Mouse (Mus musculus) neural tube, embryonic 15.5 days (tissue): ENCODE data around the gene BC049730. TPM values are rescaled to one million over a fixed set of nuclear protein-coding genes. Genes with fewer than 3 reads are reported as not detected.

Experiments
- polyA plus RNA-seq: library from polyadenylated mRNA; unstranded; fragments of >200 nt; fragmentation: Nextera tagmentation; extraction: Ambion mirVana; gene quantifications from 2 replicates; pipeline ENCODE4 v1.2.1, GENCODE M21; 2015

The BC049730 gene
- polyA plus RNA-seq, 1 experiment from 2014 or later: not detected

Other genes with a start within 250 kb of the BC049730 start
- 1.7 and 4.6 TPM in 2 replicates for gene Plaur, start 246.8 kb upstream of the BC049730 start, polyA plus RNA-seq
- gene Cadm4, start 227.2 kb upstream of the BC049730 start, polyA plus RNA-seq: 67.2 and 90.6 TPM in 2 replicates
- gene Zfp428, start 202.2 kb upstream of the BC049730 start, polyA plus RNA-seq: 215 and 282 TPM in 2 replicates
- 0.98 and 1.2 TPM in 2 replicates for gene AC161166.1, start 196.8 kb upstream of the BC049730 start, polyA plus RNA-seq
- gene Irgq, start 178.6 kb upstream of the BC049730 start, polyA plus RNA-seq: 18.8 and 21.1 TPM in 2 replicates
- 0.51 TPM in 1 of 2 replicates, not detected in the other for gene Pinlyp, start 163.1 kb upstream of the BC049730 start, polyA plus RNA-seq
- gene Xrcc1, start 163.0 kb upstream of the BC049730 start, polyA plus RNA-seq: 60.2 and 75.0 TPM in 2 replicates
- 29.3 and 33.2 TPM in 2 replicates for gene Ethe1, start 121.7 kb upstream of the BC049730 start, polyA plus RNA-seq
- 12.9 and 17.5 TPM in 2 replicates for gene Zfp575, start 121.6 kb upstream of the BC049730 start, polyA plus RNA-seq
- gene Phldb3, start 98.5 kb upstream of the BC049730 start, polyA plus RNA-seq: 0.37 TPM in 1 of 2 replicates, not detected in the other
- 0.36 and 0.78 TPM in 2 replicates for gene Lypd3, start 72.7 kb upstream of the BC049730 start, polyA plus RNA-seq
- not detected in 2 replicates for gene Tex101, start 32.6 kb upstream of the BC049730 start, polyA plus RNA-seq
- gene Gm4763, start 17.7 kb downstream of the BC049730 start, polyA plus RNA-seq: not detected in 2 replicates
- gene Cd177, start 51.1 kb downstream of the BC049730 start, polyA plus RNA-seq: 0.19 and 0.20 TPM in 2 replicates
- 0.29 and 0.74 TPM in 2 replicates for gene Ceacam10, start 68.0 kb downstream of the BC049730 start, polyA plus RNA-seq
- gene Gm9844, start 153.0 kb downstream of the BC049730 start, polyA plus RNA-seq: 27.5 and 33.4 TPM in 2 replicates
- 0.18 TPM in 1 of 2 replicates, not detected in the other for gene Lypd4, start 160.7 kb downstream of the BC049730 start, polyA plus RNA-seq
- gene Dmrtc2, start 160.8 kb downstream of the BC049730 start, polyA plus RNA-seq: 0.26 and 0.36 TPM in 2 replicates
- gene Rps19, start 175.1 kb downstream of the BC049730 start, polyA plus RNA-seq: 1,165 and 1,469 TPM in 2 replicates
- 0.35 and 0.45 TPM in 2 replicates for gene Cd79a, start 188.1 kb downstream of the BC049730 start, polyA plus RNA-seq
- 78.5 and 85.3 TPM in 2 replicates for gene Arhgef1, start 193.7 kb downstream of the BC049730 start, polyA plus RNA-seq
- 0.98 and 2.0 TPM in 2 replicates for gene Gm4881, start 235.3 kb downstream of the BC049730 start, polyA plus RNA-seq